Mouse (Mus musculus) cortical plate, adult 2 months (tissue): Measurements from ENCODE around the gene BC035044.
"Not testable (repeated sequence)": the region's sequence is repeated elsewhere in the genome, so short reads cannot be mapped to it uniquely, and the experiment has no call there.

Source experiments
- CTCF ChIP-seq: fragments of 200-500 bp; IDR thresholded peaks from 2 replicates; pipeline ENCODE4 v1.5.1; 2011; ENCODE audit warnings: mild to moderate bottlenecking, control low read depth, low read length; ENCODE audit not compliant: insufficient read depth; ENCODE audit errors: extremely low read depth
- POLR2A ChIP-seq: fragments of 200-500 bp; IDR thresholded peaks from 2 replicates; pipeline ENCODE4 v1.6.1; 2011; ENCODE audit warnings: mild to moderate bottlenecking, low read length, control low read depth; ENCODE audit not compliant: insufficient read depth; ENCODE audit errors: extremely low read depth

DNA sequence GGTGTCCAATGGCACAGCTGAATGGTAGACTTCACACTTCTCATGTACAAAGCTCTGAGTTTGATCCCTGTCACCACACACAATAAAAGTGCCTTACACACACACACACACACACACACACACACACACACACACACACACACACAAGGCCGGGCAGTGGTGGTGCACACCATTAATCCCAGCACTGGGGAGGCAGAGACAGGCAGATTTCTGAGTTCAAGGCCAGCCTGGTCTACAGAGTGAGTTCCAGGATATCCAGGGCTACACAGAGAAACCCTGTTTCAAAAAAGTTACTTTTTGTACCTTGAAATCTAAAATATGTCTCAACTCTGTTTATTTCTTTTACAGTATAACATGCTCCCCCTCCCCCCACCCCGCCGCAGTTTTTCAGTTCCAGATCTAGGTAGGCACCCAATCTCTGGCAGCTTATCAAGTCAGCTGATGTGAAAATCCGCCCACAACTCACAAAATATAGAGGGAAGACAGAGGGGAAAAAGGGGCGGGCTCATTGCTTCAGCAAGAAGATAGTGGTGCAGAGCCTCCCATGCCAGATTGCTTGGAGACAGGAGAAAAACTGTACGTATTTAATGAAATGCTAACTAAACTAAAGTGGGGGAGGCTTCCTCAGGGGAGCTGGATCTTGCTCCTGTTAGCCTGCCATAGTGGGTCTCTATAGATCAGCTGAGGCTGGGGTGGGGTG lies 3.7 kb downstream of the BC035044 start, which contains the start of gene Clec2i:
- not testable (repeated sequence) for TF ChIP-seq CTCF, POLR2A
